Mouse (Mus musculus) lung, adult 2 months (tissue): ENCODE data around the gene Optc.

Experiments
- CTCF ChIP-seq: fragments of 200-500 bp; IDR thresholded peaks from 2 replicates; pipeline ENCODE4 v1.5.1; 2011; ENCODE audit warnings: mild to moderate bottlenecking, low read length, control low read depth; ENCODE audit not compliant: insufficient read depth
- POLR2A ChIP-seq: fragments of 200-500 bp; IDR thresholded peaks from 2 replicates; pipeline ENCODE4 v1.6.1; 2011; ENCODE audit warnings: low read depth, mild to moderate bottlenecking, control low read depth, low read length, borderline replicate concordance; ENCODE audit errors: extremely low read depth

GRCm38 (mm10) chr1:133915115-133915514 is 7.3 kb upstream of the Optc start:
- TF ChIP-seq CTCF: no peak
- no peak for TF ChIP-seq POLR2A
